Mouse (Mus musculus) Muller cell, postnatal 12 days (primary cell): ENCODE data around the gene Iltifb.
"Not testable (repeated sequence)": the region's sequence is repeated elsewhere in the genome, so short reads cannot be mapped to it uniquely, and the experiment has no call there.

Experiments used
- DNase-seq: peaks from one replicate; pipeline ENCODE4 v3.0.0-alpha.2; 2015; ENCODE audit errors: inconsistent ontology term

Gene Iltifb

GRCm38 (mm10) chr10:118294938-118295337 lies at the start of gene Iltifb:
Gene Iltifb, minus strand, starts transcription at chr10:118295038.
- no peak for DNase-seq

DNA sequence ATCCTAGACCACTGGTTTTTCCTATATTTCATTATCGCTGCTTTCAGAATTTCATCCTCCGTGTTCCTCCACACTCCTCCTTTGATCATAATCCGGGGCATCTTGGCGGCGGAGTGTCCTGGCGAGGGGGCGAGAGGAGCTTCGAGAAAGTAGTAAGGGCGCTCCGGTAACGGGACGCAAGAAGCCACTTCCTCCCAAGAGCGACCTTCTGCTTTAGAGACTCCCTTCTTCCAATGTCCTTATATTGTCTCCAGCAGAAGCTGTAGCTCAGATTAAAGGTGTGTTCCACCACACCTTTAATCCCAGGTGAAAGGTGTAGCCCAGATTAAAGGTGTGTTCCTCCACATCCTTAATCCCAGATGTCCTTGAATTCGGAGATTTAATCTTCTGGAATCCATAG lies 48.3 kb upstream of the Iltifb start, which contains the start of gene Gm9046:
TSS of gene Gm9046 (minus strand) at position 101 of the 400 bp plus-strand sequence.
- not testable (repeated sequence) for DNase-seq

DNA sequence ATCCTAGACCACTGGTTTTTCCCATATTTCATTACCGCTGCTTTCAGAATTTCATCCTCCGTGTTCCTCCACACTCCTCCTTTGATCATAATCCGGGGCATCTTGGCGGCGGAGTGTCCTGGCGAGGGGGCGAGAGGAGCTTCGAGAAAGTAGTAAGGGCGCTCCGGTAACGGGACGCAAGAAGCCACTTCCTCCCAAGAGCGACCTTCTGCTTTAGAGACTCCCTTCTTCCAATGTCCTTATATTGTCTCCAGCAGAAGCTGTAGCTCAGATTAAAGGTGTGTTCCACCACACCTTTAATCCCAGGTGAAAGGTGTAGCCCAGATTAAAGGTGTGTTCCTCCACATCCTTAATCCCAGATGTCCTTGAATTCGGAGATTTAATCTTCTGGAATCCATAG lies 42.9 kb upstream of the Iltifb start, which contains the start of gene Gm9045:
TSS of gene Gm9045 (minus strand) at position 101 of the 400 bp plus-strand sequence.
- DNase-seq, result not testable (repeated sequence)

GRCm38 (mm10) chr10:118332308-118332707 lies 37.5 kb upstream of the Iltifb start, which contains the start of gene Gm9044:
Gene Gm9044, minus strand, starts transcription at chr10:118332408.
- not testable (repeated sequence) for DNase-seq

- DNase-seq, result not testable (repeated sequence)
Measured at GRCm38 (mm10) chr10:118326869-118327268, 32.0 kb upstream of the Iltifb start, which contains the start of gene Gm9040. Gene Gm9040, minus strand, starts transcription at chr10:118326969.

GRCm38 (mm10) chr10:118319024-118319423 lies 24.2 kb upstream of the Iltifb start:
- DNase-seq, result no peak

GRCm38 (mm10) chr10:118302133-118302532 lies 7.3 kb upstream of the Iltifb start:
- not testable (repeated sequence) for DNase-seq

DNA sequence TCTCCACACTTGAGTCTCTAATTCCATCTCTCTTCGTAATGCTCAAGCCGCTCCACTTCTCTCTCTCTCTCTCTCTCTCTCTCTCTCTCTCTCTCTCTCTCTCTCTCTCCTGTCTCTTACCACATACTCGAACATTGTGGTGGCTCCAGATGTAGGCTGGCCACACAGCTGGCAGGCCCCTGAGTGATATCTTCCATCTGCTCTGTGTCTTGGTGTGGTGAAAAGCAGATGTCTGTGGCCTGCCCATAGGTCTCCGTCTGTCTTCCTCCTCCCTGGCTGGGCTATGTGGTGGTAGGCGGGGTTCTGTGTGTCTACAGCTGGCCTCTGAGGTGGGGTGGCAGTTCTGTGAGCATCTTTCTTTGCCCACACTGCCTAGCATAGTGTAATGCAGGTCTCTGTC lies 11.8 kb downstream of the Iltifb start:
- not testable (repeated sequence) for DNase-seq

DNA sequence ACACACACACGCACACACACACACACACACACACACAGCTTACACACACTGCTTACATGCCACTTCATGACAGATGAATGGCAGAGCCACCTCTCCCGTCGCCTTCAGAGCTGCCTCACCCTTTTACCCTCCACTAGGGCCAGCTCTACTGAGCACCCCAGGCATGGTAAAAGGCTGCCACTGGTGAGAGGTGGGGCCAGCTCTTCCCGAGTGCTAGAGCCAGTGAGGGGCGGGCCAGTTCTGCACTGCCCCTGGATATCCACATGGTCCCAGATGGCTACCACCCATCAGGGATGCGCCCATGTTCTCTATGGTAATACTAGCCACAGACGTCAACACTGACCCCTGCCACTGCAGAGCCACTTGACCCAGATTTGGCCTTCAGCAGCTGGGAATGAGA lies 12.3 kb downstream of the Iltifb start:
- DNase-seq, result not testable (repeated sequence)

DNA sequence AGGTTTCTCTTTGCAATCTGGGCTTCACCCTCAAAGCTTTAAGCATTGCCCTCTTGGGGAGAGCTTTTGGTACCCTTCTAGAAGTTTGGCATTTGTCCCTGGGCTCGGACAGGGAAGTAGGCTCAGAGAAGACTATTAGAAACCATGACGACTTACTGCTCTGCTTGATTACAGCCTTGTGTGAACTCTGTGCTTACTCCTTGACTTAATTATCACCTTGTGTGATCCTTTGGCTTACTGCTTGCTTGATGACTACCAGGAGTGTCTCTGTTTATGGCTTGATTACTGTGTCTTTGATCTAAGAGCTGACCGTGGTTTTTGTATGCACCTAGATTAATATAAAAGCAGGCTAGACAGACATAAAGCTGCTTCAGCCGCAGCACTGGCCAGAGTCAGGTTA lies 16.8 kb downstream of the Iltifb start:
- DNase-seq, result not testable (repeated sequence)

DNA sequence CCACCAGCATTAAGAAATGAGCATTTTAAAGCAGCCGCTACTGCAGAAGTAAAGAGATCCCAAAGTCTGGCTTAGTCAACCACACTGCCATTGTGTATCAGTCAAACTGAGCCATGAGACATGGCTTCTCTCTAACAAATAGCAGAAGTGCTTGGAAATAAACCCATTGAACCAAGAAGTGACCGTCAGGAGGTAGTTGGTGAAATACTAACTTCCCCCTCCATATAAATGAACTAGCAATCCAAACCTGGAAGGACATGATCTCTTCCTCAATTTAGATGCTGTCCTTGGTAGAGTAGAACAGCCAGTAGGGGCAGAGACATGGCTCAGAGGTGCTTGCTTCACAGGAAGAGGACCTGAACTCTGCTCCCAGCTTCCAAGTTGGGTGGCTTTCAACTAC lies 23.4 kb downstream of the Iltifb start:
- not testable (repeated sequence) for DNase-seq

DNA sequence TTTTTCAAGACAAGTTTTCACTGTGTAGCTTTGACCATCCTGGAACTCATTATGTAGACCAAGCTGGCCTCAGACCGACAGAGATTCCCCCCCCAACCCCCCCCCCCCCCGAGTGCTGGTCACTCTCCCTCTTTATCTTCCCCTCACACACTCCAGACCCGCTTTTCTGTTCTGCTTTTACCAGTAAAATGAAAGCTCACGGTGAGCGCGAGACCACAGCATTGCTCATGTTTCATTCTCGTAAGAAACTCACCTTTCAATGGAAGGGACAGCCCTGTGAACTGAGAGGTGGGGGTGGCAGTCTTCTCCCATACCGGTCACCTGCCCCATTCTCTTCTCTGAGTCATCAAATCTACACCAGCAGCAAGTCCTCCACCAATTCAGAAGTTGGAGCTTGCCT lies 26.0 kb downstream of the Iltifb start:
- not testable (repeated sequence) for DNase-seq

- DNase-seq, result not testable (repeated sequence)
Measured at GRCm38 (mm10) chr10:118258388-118258787, 36.5 kb downstream of the Iltifb start, which contains the start of gene Gm32802. Gene Gm32802, plus strand, starts transcription at chr10:118258688.

GRCm38 (mm10) chr10:118250852-118251295 lies 44.0 kb downstream of the Iltifb start:
- DNase-seq, result peak; percentile 5

GRCm38 (mm10) chr10:118249006-118249595 lies 45.7 kb downstream of the Iltifb start:
- peak; percentile 48 for DNase-seq

DNA sequence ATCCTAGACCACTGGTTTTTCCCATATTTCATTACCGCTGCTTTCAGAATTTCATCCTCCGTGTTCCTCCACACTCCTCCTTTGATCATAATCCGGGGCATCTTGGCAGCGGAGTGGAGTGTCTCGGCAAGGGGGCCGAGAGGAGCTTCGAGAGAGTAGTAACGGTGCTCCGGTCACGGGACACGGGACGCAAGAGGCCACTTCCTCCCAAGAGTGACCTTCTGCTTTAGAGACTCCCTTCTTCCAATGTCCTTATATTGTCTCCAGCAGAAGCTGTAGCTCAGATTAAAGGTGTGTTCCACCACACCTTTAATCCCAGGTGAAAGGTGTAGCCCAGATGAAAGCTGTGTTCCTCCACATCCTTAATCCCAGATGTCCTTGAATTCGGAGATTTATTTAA lies 54.2 kb downstream of the Iltifb start, which contains the start of gene Gm32717:
TSS of gene Gm32717 (minus strand) at position 101 of the 400 bp plus-strand sequence.
- not testable (repeated sequence) for DNase-seq
